Mouse (Mus musculus): ENCODE measurements at regions not wholly inside any gene's neighbourhood (a gene's known extent, or its start where the extent isn't known, plus 50 kb on each side); places are given as distances from the start of the nearest gene placed in this dataset.

DNA sequence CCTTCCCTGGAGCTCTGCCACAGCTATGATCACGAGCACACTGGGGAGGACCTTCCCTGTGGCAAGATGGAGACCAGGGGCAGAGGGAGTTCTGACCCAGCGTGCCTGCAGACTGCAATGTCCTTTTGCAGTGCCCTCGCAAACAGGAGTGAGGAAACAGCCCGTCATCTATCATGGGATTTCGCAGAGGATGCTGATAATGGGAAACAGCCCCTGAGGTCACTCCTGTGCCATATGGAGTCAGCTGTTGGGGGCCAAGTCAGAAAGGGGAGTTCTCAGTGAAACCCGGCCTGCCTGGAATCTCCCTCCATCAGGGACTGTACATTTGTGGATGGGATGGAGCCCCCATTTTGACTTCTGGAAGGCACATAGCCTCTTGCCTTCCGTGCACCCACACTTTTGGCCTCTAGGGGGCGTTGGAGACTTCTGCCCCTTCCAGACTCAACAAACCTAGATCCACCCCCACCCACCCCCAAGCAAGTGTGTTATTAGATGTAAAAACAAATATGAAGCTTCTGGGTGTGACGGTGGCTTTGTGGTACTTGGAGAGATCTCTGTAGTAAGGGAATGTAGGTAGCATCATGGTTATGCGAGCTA, 98.1 kb downstream of the Kdr start:
- no peaks in the 10 kb centered on the region for H3K9me3 ChIP-seq (ENCODE audit: control insufficient read depth, low read length)
- ATAC-seq (replicated peaks; ENCODE audit: low FRiP score) (no peak), DNase-seq (ENCODE audit: low spot score) (no peak)
- H3K27ac ChIP-seq (ENCODE audit: low read depth, low read length), result no peak overlapping the region
- no peaks in the 10 kb centered on the region for H3K36me3 ChIP-seq (ENCODE audit: control insufficient read depth, insufficient read depth, low read length)
- H3K4me2 ChIP-seq, result no peak overlapping the region
- H3K9ac ChIP-seq (ENCODE audit: low read depth, low read length), result no peak overlapping the region
- 53% methylated on average over 10 of the region's 10 CpGs for WGBS
- peaks cover 5% of the 10 kb centered on the region; the same call in 1 of the 2 replicates for H3K4me1 ChIP-seq (replicated peaks; ENCODE audit: control insufficient read depth, insufficient read depth, low read length)
- no peaks in the 10 kb centered on the region for H3K27me3 ChIP-seq (replicated peaks; ENCODE audit: control insufficient read depth, insufficient read depth, low read length)
- H3K4me3 ChIP-seq (ENCODE audit: low read depth, low read length), result no peak overlapping the region

DNA sequence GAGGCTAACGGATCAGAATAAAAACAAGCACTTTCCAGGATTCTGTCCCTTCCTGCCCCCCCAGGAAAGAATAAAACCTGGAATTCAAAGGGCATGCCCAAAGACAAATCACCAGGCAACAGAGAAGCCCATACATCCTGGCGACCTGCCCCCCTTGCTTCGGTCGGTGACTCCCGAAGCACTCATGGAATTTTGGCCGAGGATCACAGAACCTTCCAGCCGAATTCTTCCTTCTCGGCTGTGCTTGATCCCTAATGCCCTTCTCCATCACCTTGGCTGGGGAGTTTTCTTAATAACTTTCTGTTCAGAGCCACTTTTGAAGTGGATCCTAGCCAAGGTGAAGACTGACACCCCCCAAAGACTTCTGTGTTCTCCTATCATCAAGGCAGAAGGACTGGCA, 99.9 kb downstream of the Kdr start:
- Histone ChIP-seq H3K9ac (ENCODE audit: low read depth, low read length) (no peak overlapping the region), H3K4me3 (ENCODE audit: low read depth, low read length) (no peak overlapping the region), H3K36me3 (ENCODE audit: control insufficient read depth, insufficient read depth, low read length) (no peaks in the 10 kb centered on the region), H3K9me3 (ENCODE audit: control insufficient read depth, low read length) (no peaks in the 10 kb centered on the region), H3K4me1 (replicated peaks; ENCODE audit: control insufficient read depth, insufficient read depth, low read length) (peaks cover 5% of the 10 kb centered on the region; the same call in 1 of the 2 replicates), H3K4me2 (no peak overlapping the region), H3K27ac (ENCODE audit: low read depth, low read length) (no peak overlapping the region), H3K27me3 (replicated peaks; ENCODE audit: control insufficient read depth, insufficient read depth, low read length) (no peaks in the 10 kb centered on the region)
- ATAC-seq (replicated peaks; ENCODE audit: low FRiP score) (no peak), DNase-seq (ENCODE audit: low spot score) (no peak)
- WGBS, result 85% methylated on average over 8 of the region's 8 CpGs

- no peaks in the 10 kb centered on the region for H3K27me3 ChIP-seq (replicated peaks; ENCODE audit: control insufficient read depth, insufficient read depth, low read length)
- H3K4me1 ChIP-seq (replicated peaks; ENCODE audit: control insufficient read depth, insufficient read depth, low read length), result peaks cover 5% of the 10 kb centered on the region; the same call in 1 of the 2 replicates
- 47% methylated on average over 4 of the region's 4 CpGs for WGBS
- no peaks in the 10 kb centered on the region for H3K9me3 ChIP-seq (ENCODE audit: control insufficient read depth, low read length)
- H3K9ac ChIP-seq (ENCODE audit: low read depth, low read length), result no peak overlapping the region
- no peak overlapping the region for H3K4me3 ChIP-seq (ENCODE audit: low read depth, low read length)
- H3K4me2 ChIP-seq, result no peak overlapping the region
- DNase-seq (ENCODE audit: low spot score) (no peak), ATAC-seq (replicated peaks; ENCODE audit: low FRiP score) (no peak)
- H3K36me3 ChIP-seq (ENCODE audit: control insufficient read depth, insufficient read depth, low read length), result no peaks in the 10 kb centered on the region
- H3K27ac ChIP-seq (ENCODE audit: low read depth, low read length), result no peak overlapping the region
These were observed 100.7 kb downstream of the Kdr start for GRCm38 (mm10) chr5:75877609-75877971.

GRCm38 (mm10) chr5:75876871-75877608, 101.2 kb downstream of the Kdr start:
- peaks cover 5% of the 10 kb centered on the region; the same call in 1 of the 2 replicates for H3K4me1 ChIP-seq (replicated peaks; ENCODE audit: control insufficient read depth, insufficient read depth, low read length)
- no peaks in the 10 kb centered on the region for H3K27me3 ChIP-seq (replicated peaks; ENCODE audit: control insufficient read depth, insufficient read depth, low read length)
- no peak overlapping the region for H3K4me3 ChIP-seq (ENCODE audit: low read depth, low read length)
- H3K9ac ChIP-seq (ENCODE audit: low read depth, low read length), result no peak overlapping the region
- H3K27ac ChIP-seq (ENCODE audit: low read depth, low read length), result no peak overlapping the region
- no peaks in the 10 kb centered on the region for H3K9me3 ChIP-seq (ENCODE audit: control insufficient read depth, low read length)
- H3K36me3 ChIP-seq (ENCODE audit: control insufficient read depth, insufficient read depth, low read length), result no peaks in the 10 kb centered on the region
- ATAC-seq (replicated peaks; ENCODE audit: low FRiP score) (no peak), DNase-seq (ENCODE audit: low spot score) (no peak)
- WGBS, result 24% methylated on average over 9 of the region's 9 CpGs
- no peak overlapping the region for H3K4me2 ChIP-seq

- H3K4me2 ChIP-seq, result no peak overlapping the region
- no peaks in the 10 kb centered on the region for H3K4me1 ChIP-seq (replicated peaks; ENCODE audit: control insufficient read depth, insufficient read depth, low read length)
- 17% methylated on average over 8 of the region's 8 CpGs for WGBS
- H3K9ac ChIP-seq (ENCODE audit: low read depth, low read length), result no peak overlapping the region
- H3K36me3 ChIP-seq (ENCODE audit: control insufficient read depth, insufficient read depth, low read length), result no peaks in the 10 kb centered on the region
- no peak for ATAC-seq (replicated peaks; ENCODE audit: low FRiP score)
- no peaks in the 10 kb centered on the region for H3K9me3 ChIP-seq (ENCODE audit: control insufficient read depth, low read length)
- DNase-seq (ENCODE audit: low spot score), result peak; percentile 70
- no peak overlapping the region for H3K27ac ChIP-seq (ENCODE audit: low read depth, low read length)
- H3K27me3 ChIP-seq (replicated peaks; ENCODE audit: control insufficient read depth, insufficient read depth, low read length), result no peaks in the 10 kb centered on the region
- H3K4me3 ChIP-seq (ENCODE audit: low read depth, low read length), result no peak overlapping the region
These were observed 107.1 kb downstream of the Kdr start for GRCm38 (mm10) chr5:75871120-75871519.

GRCm38 (mm10) chr5:75870666-75871065, 107.6 kb downstream of the Kdr start:
- Histone ChIP-seq H3K36me3 (ENCODE audit: control insufficient read depth, insufficient read depth, low read length) (no peaks in the 10 kb centered on the region), H3K27ac (ENCODE audit: low read depth, low read length) (no peak overlapping the region), H3K9me3 (ENCODE audit: control insufficient read depth, low read length) (no peaks in the 10 kb centered on the region), H3K4me1 (replicated peaks; ENCODE audit: control insufficient read depth, insufficient read depth, low read length) (no peaks in the 10 kb centered on the region), H3K4me3 (ENCODE audit: low read depth, low read length) (no peak overlapping the region), H3K4me2 (no peak overlapping the region), H3K9ac (ENCODE audit: low read depth, low read length) (no peak overlapping the region), H3K27me3 (replicated peaks; ENCODE audit: control insufficient read depth, insufficient read depth, low read length) (no peaks in the 10 kb centered on the region)
- ATAC-seq (replicated peaks; ENCODE audit: low FRiP score), result no peak
- peak; percentile 32 for DNase-seq (ENCODE audit: low spot score)
- 78% methylated on average over 14 of the region's 14 CpGs for WGBS

DNA sequence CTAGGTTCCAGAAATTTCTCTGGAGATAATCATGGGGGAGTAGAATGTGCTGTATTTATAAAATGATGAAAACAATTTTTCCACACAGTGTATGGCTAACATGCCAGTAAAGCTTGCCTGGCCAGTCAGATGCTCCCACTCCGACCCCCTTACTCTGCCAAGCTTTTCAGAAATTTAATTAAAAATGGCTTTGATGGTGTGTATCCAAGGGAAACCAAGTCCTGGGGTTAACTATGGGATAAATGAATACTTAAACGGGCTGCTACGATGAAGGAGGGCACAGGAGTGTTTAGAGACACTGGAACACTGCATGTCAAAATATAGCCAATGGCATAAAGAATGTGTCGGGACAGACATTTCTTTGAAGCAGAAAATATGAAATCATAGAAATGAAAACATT, 108.7 kb downstream of the Kdr start:
- H3K36me3 ChIP-seq (ENCODE audit: control insufficient read depth, insufficient read depth, low read length), result no peaks in the 10 kb centered on the region
- no peak overlapping the region for H3K4me2 ChIP-seq
- no peak for DNase-seq (ENCODE audit: low spot score)
- no peak for ATAC-seq (replicated peaks; ENCODE audit: low FRiP score)
- H3K4me3 ChIP-seq (ENCODE audit: low read depth, low read length), result no peak overlapping the region
- H3K27ac ChIP-seq (ENCODE audit: low read depth, low read length), result no peak overlapping the region
- H3K27me3 ChIP-seq (replicated peaks; ENCODE audit: control insufficient read depth, insufficient read depth, low read length), result no peaks in the 10 kb centered on the region
- no peaks in the 10 kb centered on the region for H3K9me3 ChIP-seq (ENCODE audit: control insufficient read depth, low read length)
- H3K9ac ChIP-seq (ENCODE audit: low read depth, low read length), result no peak overlapping the region
- 81% methylated on average over 4 of the region's 4 CpGs for WGBS
- no peaks in the 10 kb centered on the region for H3K4me1 ChIP-seq (replicated peaks; ENCODE audit: control insufficient read depth, insufficient read depth, low read length)

DNA sequence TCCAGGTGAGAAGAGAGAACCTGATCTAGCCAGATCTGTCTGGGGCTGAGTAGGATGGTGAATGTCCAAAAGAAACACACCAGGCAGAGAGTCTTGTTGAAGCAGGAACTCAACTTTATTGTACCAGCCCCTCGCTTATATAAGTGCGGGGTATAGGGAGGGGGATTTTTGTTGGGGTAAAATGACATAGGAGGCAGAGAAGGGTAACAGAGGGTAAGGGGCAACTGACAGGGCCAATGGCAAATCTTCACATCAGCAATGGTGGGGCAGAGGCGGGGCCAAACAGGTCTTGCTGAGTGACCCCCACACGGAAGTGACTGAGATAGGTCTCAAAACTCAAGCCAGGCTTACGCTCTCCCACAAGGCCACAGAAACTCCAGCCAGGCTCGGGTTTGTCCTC, 113.2 kb downstream of the Kdr start:
- WGBS, result 85% methylated on average over 6 of the region's 6 CpGs
- no peaks in the 10 kb centered on the region for H3K27me3 ChIP-seq (replicated peaks; ENCODE audit: control insufficient read depth, insufficient read depth, low read length)
- H3K4me1 ChIP-seq (replicated peaks; ENCODE audit: control insufficient read depth, insufficient read depth, low read length), result no peaks in the 10 kb centered on the region
- ATAC-seq (replicated peaks; ENCODE audit: low FRiP score) (no peak), DNase-seq (ENCODE audit: low spot score) (peak; percentile 18)
- no peak overlapping the region for H3K27ac ChIP-seq (ENCODE audit: low read depth, low read length)
- H3K36me3 ChIP-seq (ENCODE audit: control insufficient read depth, insufficient read depth, low read length), result no peaks in the 10 kb centered on the region
- H3K9ac ChIP-seq (ENCODE audit: low read depth, low read length), result no peak overlapping the region
- no peak overlapping the region for H3K4me3 ChIP-seq (ENCODE audit: low read depth, low read length)
- no peak overlapping the region for H3K4me2 ChIP-seq
- H3K9me3 ChIP-seq (ENCODE audit: control insufficient read depth, low read length), result no peaks in the 10 kb centered on the region

GRCm38 (mm10) chr5:75863358-75863757, 114.9 kb downstream of the Kdr start:
- no peak overlapping the region for H3K27ac ChIP-seq (ENCODE audit: low read depth, low read length)
- no peaks in the 10 kb centered on the region for H3K36me3 ChIP-seq (ENCODE audit: control insufficient read depth, insufficient read depth, low read length)
- H3K4me3 ChIP-seq (ENCODE audit: low read depth, low read length), result no peak overlapping the region
- H3K9me3 ChIP-seq (ENCODE audit: control insufficient read depth, low read length), result no peaks in the 10 kb centered on the region
- no peaks in the 10 kb centered on the region for H3K4me1 ChIP-seq (replicated peaks; ENCODE audit: control insufficient read depth, insufficient read depth, low read length)
- whole genome bisulfite sequencing, result 67% methylated on average over 6 of the region's 6 CpGs
- H3K27me3 ChIP-seq (replicated peaks; ENCODE audit: control insufficient read depth, insufficient read depth, low read length), result no peaks in the 10 kb centered on the region
- no peak for DNase-seq (ENCODE audit: low spot score)
- H3K4me2 ChIP-seq, result no peak overlapping the region
- no peak overlapping the region for H3K9ac ChIP-seq (ENCODE audit: low read depth, low read length)
- ATAC-seq (replicated peaks; ENCODE audit: low FRiP score), result no peak
